ENCODE assay signal across 8 mouse cellular contexts in the genomic region with DNA sequence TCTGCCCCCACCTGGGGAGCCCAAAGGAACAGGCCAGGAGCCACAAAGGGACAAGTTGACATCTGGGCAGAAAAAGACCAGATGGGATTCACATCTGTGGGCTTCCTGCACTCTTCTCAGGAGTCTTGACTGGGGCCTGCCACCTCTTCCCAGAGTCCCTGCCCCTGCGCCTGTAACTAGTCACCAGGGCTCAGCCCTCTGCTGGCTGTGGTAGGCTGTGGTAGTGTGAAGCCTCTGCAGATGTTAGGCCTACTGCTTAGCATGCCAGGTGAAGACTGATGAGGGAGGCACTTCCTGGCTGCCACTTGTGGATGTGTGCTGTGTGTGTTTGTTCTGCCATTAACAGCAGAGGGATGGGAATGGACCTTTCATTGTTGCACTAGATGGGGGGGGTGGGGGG. TPM values are rescaled to one million over a fixed set of nuclear protein-coding genes. Genes with fewer than 3 reads are reported as not detected.
DNase-seq lines count a peak whose midpoint lies in the region; ATAC-seq and TF ChIP-seq lines count a peak whose summit lies in the region.

No protein-coding gene starts in this region.

- peaks cover 7% of the 10 kb centered on the region; the same call in 1 of the 2 replicates for H3K4me1 ChIP-seq in cortical plate, adult 2 months (ENCODE audit: control insufficient read depth, insufficient read depth, low read length)
- H3K4me1 ChIP-seq in intestine, embryonic 16.5 days (ENCODE audit: control insufficient read depth, insufficient read depth, low read length), result peaks cover 27% of the 10 kb centered on the region
- H3K4me1 ChIP-seq in neural tube, embryonic 13.5 days (replicated peaks), result peaks cover 41% of the 10 kb centered on the region

- peak overlapping the region; percentile 94 for H3K9ac ChIP-seq in intestine, embryonic 16.5 days (ENCODE audit: low read depth, low read length)
- H3K9ac ChIP-seq in neural tube, embryonic 13.5 days, result peak overlapping the region; percentile 97

- H3K9me3 ChIP-seq in intestine, embryonic 16.5 days (ENCODE audit: control insufficient read depth, low read length), result no peaks in the 10 kb centered on the region
- no peaks in the 10 kb centered on the region for H3K9me3 ChIP-seq in neural tube, embryonic 13.5 days

- peaks cover 15% of the 10 kb centered on the region for H3K36me3 ChIP-seq in intestine, embryonic 16.5 days (ENCODE audit: control insufficient read depth, insufficient read depth, low read length)
- H3K36me3 ChIP-seq in neural tube, embryonic 13.5 days, result peaks cover 36% of the 10 kb centered on the region

- no peaks in the 10 kb centered on the region for H3K27me3 ChIP-seq in intestine, embryonic 16.5 days (replicated peaks; ENCODE audit: control insufficient read depth, insufficient read depth, low read length)
- H3K27me3 ChIP-seq in neural tube, embryonic 13.5 days, result peaks cover 3% of the 10 kb centered on the region; the same call in 1 of the 2 replicates

- peak; percentile 20; the same call in 1 of the 2 replicates for ATAC-seq in intestine, embryonic 16.5 days
- ATAC-seq in neural tube, embryonic 13.5 days (ENCODE audit: low read depth), result no peak

- no peak overlapping the region for H3K27ac ChIP-seq in layer of hippocampus, adult 2 months
- no peak overlapping the region for H3K27ac ChIP-seq in cortical plate, adult 2 months (ENCODE audit: insufficient read depth, low read length)
- peak overlapping the region; percentile 95 for H3K27ac ChIP-seq in intestine, embryonic 16.5 days (ENCODE audit: low read length)
- H3K27ac ChIP-seq in neural tube, embryonic 13.5 days (replicated peaks), result peak overlapping the region; percentile 96; the same call in 1 of the 2 replicates

- 0 out of 2 replicates have a peak, but pooled peaks have one; percentile 20 for TF ChIP-seq CTCF in layer of hippocampus, adult 2 months (conservative IDR thresholded peaks at IDR 0.05)
- TF ChIP-seq CTCF in cortical plate, adult 2 months (IDR thresholded peaks at IDR 0.05; ENCODE audit: extremely low read depth, insufficient read depth, low read length), result no peak

- peak overlapping the region; percentile 91 for H3K4me3 ChIP-seq in layer of hippocampus, adult 2 months
- peak overlapping the region; percentile 58 for H3K4me3 ChIP-seq in cortical plate, adult 2 months (ENCODE audit: insufficient read depth, low read length)
- H3K4me3 ChIP-seq in intestine, embryonic 16.5 days (ENCODE audit: low read length), result peak overlapping the region; percentile 82
- peak overlapping the region; percentile 88 for H3K4me3 ChIP-seq in neural tube, embryonic 13.5 days

- 30% methylated on average over 1 of the region's 1 CpGs for WGBS in intestine, embryonic 16.5 days
- 35% methylated on average over 1 of the region's 1 CpGs for WGBS in neural tube, embryonic 13.5 days

- TF ChIP-seq POLR2A in cortical plate, adult 2 months (IDR thresholded peaks at IDR 0.05; ENCODE audit: extremely low read depth, insufficient read depth, low read length), result 0 out of 2 replicates have a peak, but pooled peaks have one; percentile 13

- H3K4me2 ChIP-seq in intestine, embryonic 16.5 days (ENCODE audit: low read depth, low read length), result peak overlapping the region; percentile 59
- H3K4me2 ChIP-seq in neural tube, embryonic 13.5 days, result peak overlapping the region; percentile 98

- no peak for DNase-seq in layer of hippocampus, adult 2 months (ENCODE audit: low spot score in 2 of 2)
- no peak for DNase-seq in layer of hippocampus, adult 11-12 months (ENCODE audit: low spot score)
- no peak for DNase-seq in adrenal gland, postnatal 36 days
- no peak for DNase-seq in urinary bladder, postnatal 4 days (ENCODE audit: low spot score in 2 of 2)
- DNase-seq in left cerebral cortex, adult 9 months (ENCODE audit: low spot score in 2 of 2), result no peak

RNA-seq across cellular contexts. Expression of a gene that starts 1.7 kb away (rescaled TPM):
- total RNA-seq in layer of hippocampus, adult 2 months (2021), result 10 to 100 TPM; 36.1 to 40.2 TPM
- 38.5 and 41.1 TPM in 2 replicates for polyA plus RNA-seq in cortical plate, adult 2 months (2012; rRNA removed)
- polyA plus RNA-seq in intestine, embryonic 16.5 days (2015; fragmentation: Nextera tagmentation; extraction: Ambion mirVana), result 14.3 and 22.2 TPM in 2 replicates
- 30.2 and 38.4 TPM in 2 replicates for polyA plus RNA-seq in neural tube, embryonic 13.5 days (2015; fragmentation: Nextera tagmentation; extraction: Ambion mirVana)
- total RNA-seq in adrenal gland, postnatal 36 days (2021), result 10 to 100 TPM; 66.5 to 79.4 TPM

RNA-seq across cellular contexts. Expression of a gene that starts 5.5 kb away (rescaled TPM):
- total RNA-seq in layer of hippocampus, adult 2 months (2021), result 10 to 100 TPM; 14.6 to 15.7 TPM
- polyA plus RNA-seq in cortical plate, adult 2 months (2012; rRNA removed), result 52.9 and 55.3 TPM in 2 replicates
- polyA plus RNA-seq in intestine, embryonic 16.5 days (2015; fragmentation: Nextera tagmentation; extraction: Ambion mirVana), result 13.3 and 14.3 TPM in 2 replicates
- 14.0 and 15.5 TPM in 2 replicates for polyA plus RNA-seq in neural tube, embryonic 13.5 days (2015; fragmentation: Nextera tagmentation; extraction: Ambion mirVana)
- 10 to 100 TPM; 12.0 to 13.7 TPM for total RNA-seq in adrenal gland, postnatal 36 days (2021)

RNA-seq across cellular contexts. Expression of a gene that starts 9.6 kb away (rescaled TPM):
- under 1 TPM; 0.17 to 0.26 TPM for total RNA-seq in layer of hippocampus, adult 2 months (2021)
- 0.23 and 0.25 TPM in 2 replicates for polyA plus RNA-seq in cortical plate, adult 2 months (2012; rRNA removed)
- 0.06 and 0.13 TPM in 2 replicates for polyA plus RNA-seq in intestine, embryonic 16.5 days (2015; fragmentation: Nextera tagmentation; extraction: Ambion mirVana)
- 0.70 and 0.74 TPM in 2 replicates for polyA plus RNA-seq in neural tube, embryonic 13.5 days (2015; fragmentation: Nextera tagmentation; extraction: Ambion mirVana)
- total RNA-seq in adrenal gland, postnatal 36 days (2021), result 1 to 10 TPM in 1 of 2 experiments, under 1 TPM in 1; 0.93 to 1.0 TPM

RNA-seq across cellular contexts. Expression of a gene that starts 21.9 kb away (rescaled TPM):
- total RNA-seq in layer of hippocampus, adult 2 months (2021), result 10 to 100 TPM; 46.4 to 47.1 TPM
- polyA plus RNA-seq in cortical plate, adult 2 months (2012; rRNA removed), result 40.0 and 42.0 TPM in 2 replicates
- 31.1 and 32.1 TPM in 2 replicates for polyA plus RNA-seq in intestine, embryonic 16.5 days (2015; fragmentation: Nextera tagmentation; extraction: Ambion mirVana)
- polyA plus RNA-seq in neural tube, embryonic 13.5 days (2015; fragmentation: Nextera tagmentation; extraction: Ambion mirVana), result 55.3 and 55.7 TPM in 2 replicates
- total RNA-seq in adrenal gland, postnatal 36 days (2021), result 10 to 100 TPM; 16.0 to 16.7 TPM

RNA-seq across cellular contexts. Expression of a gene that starts 38.4 kb away (rescaled TPM):
- total RNA-seq in layer of hippocampus, adult 2 months (2021), result under 1 TPM; 0.12 to 0.33 TPM
- polyA plus RNA-seq in cortical plate, adult 2 months (2012; rRNA removed), result 0.21 and 0.26 TPM in 2 replicates
- 8.4 and 11.5 TPM in 2 replicates for polyA plus RNA-seq in intestine, embryonic 16.5 days (2015; fragmentation: Nextera tagmentation; extraction: Ambion mirVana)
- polyA plus RNA-seq in neural tube, embryonic 13.5 days (2015; fragmentation: Nextera tagmentation; extraction: Ambion mirVana), result 0.23 and 0.60 TPM in 2 replicates
- 1 to 10 TPM in 1 of 2 experiments, under 1 TPM in 1; 0.53 to 1.9 TPM for total RNA-seq in adrenal gland, postnatal 36 days (2021)

Comparison
In these comparisons a context has a peak if more than half of its experiments do, and no peak if none do; other contexts are left out.
1. H3K27ac ChIP-seq: peak in intestine, embryonic 16.5 days (single experiment) and neural tube, embryonic 13.5 days (single experiment); none in layer of hippocampus, adult 2 months (single experiment) and cortical plate, adult 2 months (single experiment).
2. Peak in every context shown above with its lines, with median percentiles within 50 percentile points of each other: H3K4me3 ChIP-seq.